Mouse (Mus musculus) ES-Bruce4 (cell line): Measurements from ENCODE around the gene Capg.
A peak's percentile ranks its signal among the peaks of the same experiment; 100 is the strongest.

Experiments
- EP300 ChIP-seq: IDR thresholded peaks from 2 replicates; pipeline ENCODE4 v1.6.1; 2011; ENCODE audit warnings: low read depth, low read length; ENCODE audit not compliant: insufficient read depth
- POLR2A ChIP-seq: IDR thresholded peaks from one replicate; pipeline ENCODE4 v1.8.1; 2011; ENCODE audit warnings: low read length; ENCODE audit not compliant: insufficient read depth

DNA sequence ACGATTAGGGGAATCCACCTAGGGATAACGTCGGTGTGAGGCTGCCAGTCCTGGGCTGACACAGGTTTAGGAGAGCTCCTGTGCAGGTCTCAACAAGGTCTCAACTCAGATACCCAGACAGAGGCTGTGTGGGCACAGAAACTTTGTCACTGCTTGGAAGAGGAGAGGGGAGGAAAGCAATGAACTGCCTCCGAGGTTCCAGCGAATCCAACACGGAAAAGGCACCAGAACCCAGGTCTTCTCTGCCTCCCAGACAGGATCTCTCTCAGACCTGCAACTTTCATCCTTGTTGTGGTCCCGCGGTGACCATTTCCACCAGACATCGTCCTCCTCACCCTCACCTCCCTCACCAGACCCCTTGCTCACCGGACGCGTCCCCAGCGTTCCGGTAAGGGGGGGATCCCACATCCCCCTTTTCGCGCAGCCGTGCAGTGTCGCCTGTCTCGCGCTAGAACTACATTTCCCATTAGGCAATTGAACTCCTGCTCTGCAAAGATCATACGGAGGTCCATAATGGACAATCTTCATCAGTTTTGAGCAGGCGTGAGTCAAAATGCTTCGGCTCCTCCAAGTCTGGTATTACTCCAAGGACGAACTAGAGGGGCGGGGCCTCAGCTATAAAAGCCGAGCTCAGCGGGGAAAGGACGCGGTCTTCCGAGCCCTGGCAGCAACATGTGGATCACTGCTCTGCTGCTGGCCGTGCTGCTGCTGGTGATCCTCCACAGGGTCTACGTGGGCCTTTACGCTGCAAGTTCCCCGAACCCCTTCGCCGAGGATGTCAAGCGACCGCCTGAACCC lies 54.0 kb downstream of the Capg start, which contains the start of the genes Elmod3 and Retsat:
- TF ChIP-seq POLR2A, result peak; percentile 61
- no peak for TF ChIP-seq EP300
